Mouse (Mus musculus): ENCODE measurements around the gene Rai1. TPM values are rescaled to one million over a fixed set of nuclear protein-coding genes. Genes with fewer than 3 reads are reported as not detected.

The Rai1 gene
- polyA plus RNA-seq, 2 experiments = 4.5 to 7.2 TPM

- H3K4me1 ChIP-seq (replicated peaks; ENCODE audit: control insufficient read depth in 2 of 2, insufficient read depth in 2 of 2, low read length in 1 of 2) = peaks cover 24 to 36% of the 10 kb centered on the region in 2 experiments
- TF ChIP-seq EP300 (IDR thresholded peaks at IDR 0.05; ENCODE audit: low read depth) (no peak), CTCF (IDR thresholded peaks at IDR 0.05; ENCODE audit: low read depth) (no peak)
- no peak for DNase-seq (ENCODE audit: low read depth in 3 of 3, low spot score in 3 of 3)
- peaks cover 21% of the 10 kb centered on the region for H3K36me3 ChIP-seq (replicated peaks; ENCODE audit: control insufficient read depth, insufficient read depth, low read depth)
- no peaks in the 10 kb centered on the region for H3K27me3 ChIP-seq (ENCODE audit: control insufficient read depth, insufficient read depth, low read length)
- ATAC-seq (ENCODE audit: insufficient read depth) = no peak
- H3K4me3 ChIP-seq (ENCODE audit: insufficient read depth in 1 of 2, low read depth in 2 of 2, low read length in 2 of 2) = peak overlapping the region; percentile 65
- H3K9me3 ChIP-seq (ENCODE audit: control insufficient read depth, low read length) = no peaks in the 10 kb centered on the region
- peak overlapping the region; percentile 40 for H3K27ac ChIP-seq
- peak overlapping the region; percentile 60 for H3K9ac ChIP-seq (replicated peaks)
- H3K4me2 ChIP-seq (ENCODE audit: low read depth) = peak overlapping the region; percentile 87
- 9% methylated on average over 2 of the region's 2 CpGs for WGBS (ENCODE audit: insufficient replicate concordance)
Observed at GRCm38 (mm10) chr11:60209933-60210249, 105.1 kb downstream of the Rai1 start.

DNA sequence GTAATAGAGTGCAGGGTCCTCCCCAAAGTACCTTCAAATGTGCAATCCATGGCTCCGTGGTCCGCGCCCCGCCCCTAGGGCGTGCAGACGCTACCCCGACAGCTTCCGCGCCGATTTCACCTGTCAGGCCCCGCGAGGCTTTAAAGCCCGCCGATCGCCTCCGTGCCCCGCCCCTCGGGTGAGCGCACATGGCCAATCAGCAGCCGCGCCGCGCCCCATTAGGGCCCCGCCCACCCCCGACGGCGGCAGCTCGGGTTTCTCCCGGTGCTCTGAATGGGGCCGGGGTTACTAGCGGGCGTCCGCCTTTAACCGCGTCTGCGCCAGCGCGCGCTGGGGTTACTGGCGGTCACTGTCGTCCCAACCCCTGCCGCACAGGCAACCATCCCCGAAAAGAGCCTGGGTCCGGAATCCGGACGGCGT, 105.5 kb downstream of the Rai1 start:
- Histone ChIP-seq H3K4me3 (ENCODE audit: insufficient read depth in 1 of 2, low read depth in 2 of 2, low read length in 2 of 2) (peak overlapping the region; percentile 65), H3K9ac (replicated peaks) (peak overlapping the region; percentile 71), H3K27me3 (ENCODE audit: control insufficient read depth, insufficient read depth, low read length) (no peaks in the 10 kb centered on the region), H3K27ac (peak overlapping the region; percentile 65), H3K9me3 (ENCODE audit: control insufficient read depth, low read length) (no peaks in the 10 kb centered on the region), H3K4me2 (ENCODE audit: low read depth) (peak overlapping the region; percentile 87), H3K36me3 (replicated peaks; ENCODE audit: control insufficient read depth, insufficient read depth, low read depth) (peaks cover 19% of the 10 kb centered on the region), H3K4me1 (replicated peaks; ENCODE audit: control insufficient read depth in 2 of 2, insufficient read depth in 2 of 2, low read length in 1 of 2) (peaks cover 24 to 36% of the 10 kb centered on the region in 2 experiments)
- WGBS (ENCODE audit: insufficient replicate concordance) = under 1% methylated on average over 47 of the region's 47 CpGs
- ATAC-seq (ENCODE audit: insufficient read depth) (peak; percentile 92), DNase-seq (ENCODE audit: low read depth in 3 of 3, low spot score in 3 of 3) (peak; percentile 90 to 93 (median 91))
- TF ChIP-seq EP300 (IDR thresholded peaks at IDR 0.05; ENCODE audit: low read depth) = no peak; the same call in none of the 2 replicates
- TF ChIP-seq CTCF (IDR thresholded peaks at IDR 0.05; ENCODE audit: low read depth) = no peak

- no peak for DNase-seq (ENCODE audit: low read depth in 3 of 3, low spot score in 3 of 3)
- Histone ChIP-seq H3K36me3 (replicated peaks; ENCODE audit: control insufficient read depth, insufficient read depth, low read depth) (peaks cover 10% of the 10 kb centered on the region), H3K9me3 (ENCODE audit: control insufficient read depth, low read length) (no peaks in the 10 kb centered on the region), H3K4me2 (ENCODE audit: low read depth) (peak overlapping the region; percentile 87), H3K4me3 (ENCODE audit: insufficient read depth in 1 of 2, low read depth in 2 of 2, low read length in 2 of 2) (peak overlapping the region in 1 of 2 experiments; percentile 57; a peak in 1 of 4 replicates), H3K9ac (replicated peaks) (no peak overlapping the region), H3K27me3 (ENCODE audit: control insufficient read depth, insufficient read depth, low read length) (no peaks in the 10 kb centered on the region), H3K4me1 (replicated peaks; ENCODE audit: control insufficient read depth in 2 of 2, insufficient read depth in 2 of 2, low read length in 1 of 2) (peaks cover 25 to 38% of the 10 kb centered on the region in 2 experiments), H3K27ac (peak overlapping the region; percentile 65)
- ATAC-seq (ENCODE audit: insufficient read depth) = no peak
- 51% methylated on average over 3 of the region's 3 CpGs for WGBS (ENCODE audit: insufficient replicate concordance)
- no peak for TF ChIP-seq EP300 (IDR thresholded peaks at IDR 0.05; ENCODE audit: low read depth)
- TF ChIP-seq CTCF (IDR thresholded peaks at IDR 0.05; ENCODE audit: low read depth) = no peak
Observed at GRCm38 (mm10) chr11:60211152-60211551, 106.3 kb downstream of the Rai1 start.

DNA sequence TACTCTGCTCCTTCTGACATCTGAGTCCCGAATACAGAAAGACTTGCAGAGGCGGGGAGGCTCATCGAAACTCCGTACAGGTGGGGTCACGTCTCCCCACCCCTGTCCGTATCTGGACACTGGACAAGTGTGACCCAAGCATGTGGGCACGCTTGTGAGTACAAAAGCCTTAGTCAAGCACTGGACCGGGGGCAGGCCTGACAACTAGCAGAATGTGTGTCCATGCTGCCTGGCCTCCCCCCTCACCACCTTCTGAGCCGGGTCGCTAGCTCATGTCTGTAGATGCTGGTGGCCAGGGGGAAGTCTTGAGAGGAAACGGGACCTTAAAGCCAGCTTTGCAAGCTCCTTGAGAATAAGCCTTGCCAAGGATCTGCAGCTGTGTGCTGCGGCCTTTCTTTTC, 106.9 kb downstream of the Rai1 start:
- Histone ChIP-seq H3K27me3 (ENCODE audit: control insufficient read depth, insufficient read depth, low read length) (no peaks in the 10 kb centered on the region), H3K4me1 (replicated peaks; ENCODE audit: control insufficient read depth in 2 of 2, insufficient read depth in 2 of 2, low read length in 1 of 2) (peaks cover 31 to 43% of the 10 kb centered on the region in 2 experiments), H3K9me3 (ENCODE audit: control insufficient read depth, low read length) (no peaks in the 10 kb centered on the region), H3K27ac (no peak overlapping the region), H3K4me2 (ENCODE audit: low read depth) (no peak overlapping the region), H3K36me3 (replicated peaks; ENCODE audit: control insufficient read depth, insufficient read depth, low read depth) (peaks cover 4% of the 10 kb centered on the region), H3K9ac (replicated peaks) (no peak overlapping the region), H3K4me3 (ENCODE audit: insufficient read depth in 1 of 2, low read depth in 2 of 2, low read length in 2 of 2) (no peak overlapping the region)
- DNase-seq (ENCODE audit: low read depth in 3 of 3, low spot score in 3 of 3) (no peak), ATAC-seq (ENCODE audit: insufficient read depth) (no peak)
- 70% methylated on average over 12 of the region's 12 CpGs for WGBS (ENCODE audit: insufficient replicate concordance)
- TF ChIP-seq EP300 (IDR thresholded peaks at IDR 0.05; ENCODE audit: low read depth) = no peak
- TF ChIP-seq CTCF (IDR thresholded peaks at IDR 0.05; ENCODE audit: low read depth) = no peak

DNA sequence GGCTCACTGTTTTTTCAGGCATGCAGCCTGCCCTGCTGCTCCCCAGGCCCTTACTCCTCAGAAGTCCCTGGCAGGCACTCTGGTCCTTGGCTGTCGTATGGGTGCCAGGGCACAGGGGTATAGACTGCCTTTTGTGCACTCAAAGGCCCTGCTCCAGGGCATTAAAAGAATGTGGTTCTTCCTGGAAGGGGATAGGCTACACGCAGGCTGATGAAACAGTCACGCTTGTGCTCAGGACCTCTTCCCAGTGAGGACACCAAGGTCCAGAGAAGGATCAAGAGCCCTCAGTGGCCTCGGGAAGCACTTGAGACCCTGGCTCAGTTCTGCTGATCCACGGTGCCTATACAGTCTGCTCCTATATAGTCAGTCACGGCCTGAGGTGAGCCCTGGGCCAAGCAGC, 108.5 kb downstream of the Rai1 start:
- peaks cover 5% of the 10 kb centered on the region; the same call in 1 of the 2 replicates for H3K36me3 ChIP-seq (replicated peaks; ENCODE audit: control insufficient read depth, insufficient read depth, low read depth)
- 69% methylated on average over 6 of the region's 6 CpGs for WGBS (ENCODE audit: insufficient replicate concordance)
- DNase-seq (ENCODE audit: low read depth in 3 of 3, low spot score in 3 of 3) (no peak), ATAC-seq (ENCODE audit: insufficient read depth) (no peak)
- H3K4me3 ChIP-seq (ENCODE audit: insufficient read depth in 1 of 2, low read depth in 2 of 2, low read length in 2 of 2) = no peak overlapping the region
- no peaks in the 10 kb centered on the region for H3K9me3 ChIP-seq (ENCODE audit: control insufficient read depth, low read length)
- H3K27me3 ChIP-seq (ENCODE audit: control insufficient read depth, insufficient read depth, low read length) = no peaks in the 10 kb centered on the region
- no peak overlapping the region for H3K9ac ChIP-seq (replicated peaks)
- TF ChIP-seq EP300 (IDR thresholded peaks at IDR 0.05; ENCODE audit: low read depth) (no peak), CTCF (IDR thresholded peaks at IDR 0.05; ENCODE audit: low read depth) (no peak)
- H3K4me2 ChIP-seq (ENCODE audit: low read depth) = no peak overlapping the region
- H3K4me1 ChIP-seq (replicated peaks; ENCODE audit: control insufficient read depth in 2 of 2, insufficient read depth in 2 of 2, low read length in 1 of 2) = peaks cover 41 to 55% of the 10 kb centered on the region in 2 experiments
- no peak overlapping the region for H3K27ac ChIP-seq
